Mouse (Mus musculus): ENCODE results near the gene Necap2. TPM values are rescaled to one million over a fixed set of nuclear protein-coding genes. Genes with fewer than 3 reads are reported as not detected.

Gene Necap2
- polyA plus RNA-seq, 1 experiment from 2014 or later = 180 TPM

DNA sequence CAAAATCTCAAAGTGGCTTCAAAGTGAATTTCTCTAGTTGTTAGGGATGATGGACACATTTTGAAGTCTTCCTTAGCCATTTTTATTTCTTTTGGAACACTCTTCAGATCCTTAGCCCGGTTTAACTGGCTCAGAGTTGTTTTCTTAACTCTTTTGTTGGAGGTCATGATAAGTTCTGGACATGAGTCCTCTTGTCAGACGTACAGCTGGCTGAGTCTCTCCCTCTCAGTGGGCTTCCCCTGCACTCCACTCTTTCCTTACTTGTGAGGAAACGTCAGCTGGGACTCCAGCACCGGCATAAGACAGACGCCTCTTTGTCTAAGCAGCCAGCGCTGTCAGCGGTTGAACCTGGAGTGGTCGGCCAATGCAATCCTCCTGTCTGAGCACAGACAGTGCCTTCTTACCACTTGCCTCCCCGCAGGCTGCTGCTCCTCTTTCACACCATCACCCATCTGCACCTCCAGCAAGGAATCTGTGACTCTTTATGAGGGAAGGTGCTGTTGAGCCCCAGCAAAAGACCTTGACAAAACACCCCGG, 30.1 kb upstream of the Necap2 start:
- H3K4me1 ChIP-seq (replicated peaks; ENCODE audit: control insufficient read depth, insufficient read depth, low read length) = no peaks in the 10 kb centered on the region
- H3K9ac ChIP-seq (ENCODE audit: low read depth, low read length) = no peak overlapping the region
- 53% methylated on average over 10 of the region's 10 CpGs for WGBS
- H3K36me3 ChIP-seq (ENCODE audit: control insufficient read depth, insufficient read depth, low read length) = peaks cover 24% of the 10 kb centered on the region
- peaks cover 3% of the 10 kb centered on the region; the same call in 1 of the 2 replicates for H3K9me3 ChIP-seq (ENCODE audit: control insufficient read depth, low read length)
- DNase-seq (ENCODE audit: low spot score) = no peak
- H3K27me3 ChIP-seq (replicated peaks; ENCODE audit: control insufficient read depth, insufficient read depth, low read length) = peaks cover 3% of the 10 kb centered on the region; the same call in 1 of the 2 replicates
- H3K4me3 ChIP-seq (ENCODE audit: low read depth, low read length) = no peak overlapping the region
- ATAC-seq (replicated peaks; ENCODE audit: low FRiP score) = no peak
- H3K4me2 ChIP-seq = no peak overlapping the region
- H3K27ac ChIP-seq (ENCODE audit: low read depth, low read length) = no peak overlapping the region

DNA sequence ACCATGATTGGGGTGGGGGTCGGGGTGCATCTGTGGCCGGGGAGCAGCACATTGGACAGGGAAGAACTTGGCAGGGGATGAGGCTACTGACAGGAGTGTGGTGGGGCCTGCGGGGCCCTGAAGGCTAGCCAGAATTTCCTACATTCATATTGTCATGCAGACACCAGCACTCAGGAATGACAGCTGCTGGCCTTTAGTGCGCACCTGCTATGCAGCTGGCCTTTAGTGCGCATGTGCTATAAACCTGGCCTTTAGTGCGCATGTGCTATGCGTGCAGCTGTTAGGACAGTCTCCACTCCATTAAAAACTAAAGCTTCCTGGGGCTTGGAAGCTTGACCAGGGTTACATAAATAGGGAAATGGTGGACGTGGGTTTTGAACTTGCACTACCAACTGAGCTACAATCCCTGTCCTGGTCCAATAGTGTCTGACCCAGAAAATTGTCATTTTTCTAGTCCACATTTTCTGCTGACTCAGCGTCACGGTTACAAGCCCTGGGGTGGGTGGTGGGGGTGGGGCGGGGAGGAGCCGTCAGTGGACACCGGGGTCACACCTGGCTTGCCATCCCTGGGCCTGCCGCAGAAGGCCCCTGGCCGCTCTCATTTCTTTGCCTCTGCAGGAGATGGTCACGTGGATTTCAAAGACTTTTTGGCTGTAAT, 28.5 kb upstream of the Necap2 start:
- Histone ChIP-seq H3K4me1 (replicated peaks; ENCODE audit: control insufficient read depth, insufficient read depth, low read length) (no peaks in the 10 kb centered on the region), H3K9ac (ENCODE audit: low read depth, low read length) (no peak overlapping the region), H3K4me2 (no peak overlapping the region), H3K36me3 (ENCODE audit: control insufficient read depth, insufficient read depth, low read length) (peaks cover 13% of the 10 kb centered on the region), H3K27ac (ENCODE audit: low read depth, low read length) (no peak overlapping the region), H3K9me3 (ENCODE audit: control insufficient read depth, low read length) (peaks cover 3% of the 10 kb centered on the region; the same call in 1 of the 2 replicates), H3K27me3 (replicated peaks; ENCODE audit: control insufficient read depth, insufficient read depth, low read length) (peaks cover 3% of the 10 kb centered on the region; the same call in 1 of the 2 replicates), H3K4me3 (ENCODE audit: low read depth, low read length) (no peak overlapping the region)
- 81% methylated on average over 16 of the region's 16 CpGs for WGBS
- no peak for ATAC-seq (replicated peaks; ENCODE audit: low FRiP score)
- DNase-seq (ENCODE audit: low spot score) = no peak

DNA sequence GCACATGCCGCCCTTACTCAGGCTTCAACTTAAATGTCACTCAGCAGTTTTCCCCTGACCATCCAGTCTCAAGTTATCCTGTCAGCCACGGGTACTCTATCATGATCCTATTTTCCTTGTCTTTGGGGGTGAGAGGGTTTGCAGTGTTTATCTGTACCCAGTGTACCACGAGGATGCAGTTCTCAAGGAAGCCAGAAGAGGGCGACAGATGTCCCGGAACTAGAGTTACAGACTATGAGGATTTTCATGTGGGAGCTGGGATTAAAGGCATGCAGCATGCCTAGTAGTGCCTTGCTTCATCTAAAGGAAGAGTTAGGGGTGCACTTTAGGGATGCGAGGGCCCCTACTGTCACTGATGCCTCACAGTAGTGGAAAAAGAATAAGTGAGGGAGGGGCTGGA, 23.7 kb upstream of the Necap2 start:
- Histone ChIP-seq H3K27ac (ENCODE audit: low read depth, low read length) (no peak overlapping the region), H3K9ac (ENCODE audit: low read depth, low read length) (no peak overlapping the region), H3K4me3 (ENCODE audit: low read depth, low read length) (no peak overlapping the region), H3K4me1 (replicated peaks; ENCODE audit: control insufficient read depth, insufficient read depth, low read length) (peaks cover 13% of the 10 kb centered on the region), H3K27me3 (replicated peaks; ENCODE audit: control insufficient read depth, insufficient read depth, low read length) (peaks cover 3% of the 10 kb centered on the region; the same call in 1 of the 2 replicates), H3K36me3 (ENCODE audit: control insufficient read depth, insufficient read depth, low read length) (no peaks in the 10 kb centered on the region), H3K9me3 (ENCODE audit: control insufficient read depth, low read length) (no peaks in the 10 kb centered on the region), H3K4me2 (no peak overlapping the region)
- WGBS = 51% methylated on average over 6 of the region's 6 CpGs
- DNase-seq (ENCODE audit: low spot score) (no peak), ATAC-seq (replicated peaks; ENCODE audit: low FRiP score) (no peak)

DNA sequence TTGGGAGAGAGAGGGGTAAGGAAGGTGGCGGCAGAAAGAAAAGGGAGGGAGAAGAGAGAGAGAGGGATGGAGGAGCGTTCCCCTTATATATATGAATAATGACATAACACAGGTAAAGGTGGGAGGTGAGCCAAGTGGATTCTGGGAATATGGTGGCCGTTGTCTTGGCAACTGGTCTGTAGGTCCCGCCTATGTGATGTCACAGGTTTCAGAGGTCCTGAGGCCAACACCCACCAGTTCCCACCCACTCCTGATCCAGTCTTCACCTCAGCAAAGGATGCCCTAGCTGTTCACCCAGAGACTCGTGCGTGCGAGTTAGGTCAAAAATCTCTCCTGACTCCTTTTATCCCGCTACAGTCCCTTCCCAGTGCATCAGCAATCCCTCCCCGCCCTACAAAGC, 23.1 kb upstream of the Necap2 start:
- H3K4me1 ChIP-seq (replicated peaks; ENCODE audit: control insufficient read depth, insufficient read depth, low read length) = peaks cover 15% of the 10 kb centered on the region
- 86% methylated on average over 9 of the region's 9 CpGs for WGBS
- peaks cover 3% of the 10 kb centered on the region; the same call in 1 of the 2 replicates for H3K27me3 ChIP-seq (replicated peaks; ENCODE audit: control insufficient read depth, insufficient read depth, low read length)
- no peak overlapping the region for H3K4me3 ChIP-seq (ENCODE audit: low read depth, low read length)
- H3K27ac ChIP-seq (ENCODE audit: low read depth, low read length) = no peak overlapping the region
- ATAC-seq (replicated peaks; ENCODE audit: low FRiP score) (no peak), DNase-seq (ENCODE audit: low spot score) (no peak)
- H3K4me2 ChIP-seq = no peak overlapping the region
- no peaks in the 10 kb centered on the region for H3K9me3 ChIP-seq (ENCODE audit: control insufficient read depth, low read length)
- H3K9ac ChIP-seq (ENCODE audit: low read depth, low read length) = no peak overlapping the region
- H3K36me3 ChIP-seq (ENCODE audit: control insufficient read depth, insufficient read depth, low read length) = no peaks in the 10 kb centered on the region

DNA sequence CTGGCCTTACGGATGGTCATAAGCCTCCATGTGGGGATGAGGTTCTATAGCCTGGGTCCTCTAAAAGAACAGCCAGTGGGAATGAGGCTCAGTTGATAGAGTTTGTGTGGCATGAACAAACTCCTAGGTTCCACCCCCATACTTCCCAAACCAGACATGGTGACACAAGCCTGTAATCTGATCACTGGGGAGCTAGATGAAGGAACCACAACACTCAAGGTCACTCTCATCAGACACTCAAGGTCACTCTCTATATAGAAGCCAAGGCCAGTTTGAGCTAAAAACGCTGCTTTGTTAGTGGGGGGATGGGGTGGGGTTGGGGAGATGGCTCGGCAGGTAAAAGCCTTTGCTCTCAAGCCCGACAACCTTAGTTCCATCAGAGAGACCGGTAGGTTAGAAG, 21.8 kb upstream of the Necap2 start:
- H3K27me3 ChIP-seq (replicated peaks; ENCODE audit: control insufficient read depth, insufficient read depth, low read length) = peaks cover 3% of the 10 kb centered on the region; the same call in 1 of the 2 replicates
- 63% methylated on average over 5 of the region's 5 CpGs for WGBS
- H3K4me3 ChIP-seq (ENCODE audit: low read depth, low read length) = no peak overlapping the region
- DNase-seq (ENCODE audit: low spot score) = no peak
- H3K4me1 ChIP-seq (replicated peaks; ENCODE audit: control insufficient read depth, insufficient read depth, low read length) = peaks cover 15% of the 10 kb centered on the region
- no peak for ATAC-seq (replicated peaks; ENCODE audit: low FRiP score)
- H3K36me3 ChIP-seq (ENCODE audit: control insufficient read depth, insufficient read depth, low read length) = no peaks in the 10 kb centered on the region
- H3K9me3 ChIP-seq (ENCODE audit: control insufficient read depth, low read length) = no peaks in the 10 kb centered on the region
- H3K9ac ChIP-seq (ENCODE audit: low read depth, low read length) = no peak overlapping the region
- H3K4me2 ChIP-seq = no peak overlapping the region
- no peak overlapping the region for H3K27ac ChIP-seq (ENCODE audit: low read depth, low read length)

DNA sequence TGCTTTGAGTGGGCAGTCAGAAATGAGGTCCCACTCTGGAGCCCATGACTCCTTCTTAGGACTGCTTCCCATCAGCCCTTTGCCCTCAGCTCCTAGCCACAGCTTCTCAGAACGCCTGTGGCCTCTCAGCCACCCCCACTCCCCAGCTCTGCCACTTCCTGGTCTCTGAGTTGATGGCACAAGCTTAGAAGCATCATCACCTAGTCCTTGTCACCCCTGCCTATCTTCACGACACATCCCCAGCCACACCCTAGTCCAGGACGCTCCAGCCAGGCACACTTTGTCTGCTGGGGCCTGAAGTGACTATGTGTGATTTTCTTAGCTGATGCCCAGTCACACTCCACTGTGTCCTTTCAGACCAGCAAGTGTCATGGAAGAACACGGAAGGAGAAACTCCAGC, 20.8 kb upstream of the Necap2 start:
- 42% methylated on average over 4 of the region's 4 CpGs for WGBS
- Histone ChIP-seq H3K27ac (ENCODE audit: low read depth, low read length) (peak overlapping the region; percentile 53; the same call in 1 of the 2 replicates), H3K9ac (ENCODE audit: low read depth, low read length) (no peak overlapping the region), H3K27me3 (replicated peaks; ENCODE audit: control insufficient read depth, insufficient read depth, low read length) (peaks cover 1% of the 10 kb centered on the region; the same call in 1 of the 2 replicates), H3K4me3 (ENCODE audit: low read depth, low read length) (no peak overlapping the region), H3K36me3 (ENCODE audit: control insufficient read depth, insufficient read depth, low read length) (no peaks in the 10 kb centered on the region), H3K4me1 (replicated peaks; ENCODE audit: control insufficient read depth, insufficient read depth, low read length) (peaks cover 15% of the 10 kb centered on the region), H3K4me2 (peak overlapping the region; percentile 35), H3K9me3 (ENCODE audit: control insufficient read depth, low read length) (no peaks in the 10 kb centered on the region)
- ATAC-seq (replicated peaks; ENCODE audit: low FRiP score) = peak; percentile 74
- DNase-seq (ENCODE audit: low spot score) = no peak

DNA sequence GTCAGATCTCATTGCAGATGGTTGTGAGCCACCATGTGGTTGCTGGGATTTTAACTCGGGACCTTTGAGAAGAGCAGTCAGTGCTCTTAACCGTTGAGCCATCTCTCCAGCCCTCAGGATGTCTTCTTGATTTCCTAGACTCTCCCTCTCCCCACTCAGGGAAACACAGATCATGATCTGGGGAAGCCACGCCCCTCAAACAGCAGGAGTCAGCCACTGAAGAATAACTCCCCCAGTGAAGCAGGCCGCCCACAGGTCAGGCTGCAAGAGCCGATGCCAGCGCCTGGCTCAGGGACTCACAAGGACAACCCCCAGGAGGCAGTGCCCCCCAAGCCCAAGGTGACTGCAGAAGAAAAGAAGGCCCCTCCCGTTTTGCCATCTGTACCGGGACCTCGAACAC, 18.6 kb upstream of the Necap2 start:
- Histone ChIP-seq H3K4me3 (ENCODE audit: low read depth, low read length) (no peak overlapping the region), H3K9ac (ENCODE audit: low read depth, low read length) (no peak overlapping the region), H3K27me3 (replicated peaks; ENCODE audit: control insufficient read depth, insufficient read depth, low read length) (no peaks in the 10 kb centered on the region), H3K4me2 (no peak overlapping the region), H3K4me1 (replicated peaks; ENCODE audit: control insufficient read depth, insufficient read depth, low read length) (peaks cover 15% of the 10 kb centered on the region), H3K9me3 (ENCODE audit: control insufficient read depth, low read length) (no peaks in the 10 kb centered on the region), H3K27ac (ENCODE audit: low read depth, low read length) (no peak overlapping the region), H3K36me3 (ENCODE audit: control insufficient read depth, insufficient read depth, low read length) (no peaks in the 10 kb centered on the region)
- ATAC-seq (replicated peaks; ENCODE audit: low FRiP score) = no peak
- 26% methylated on average over 9 of the region's 9 CpGs for WGBS
- DNase-seq (ENCODE audit: low spot score) = no peak

DNA sequence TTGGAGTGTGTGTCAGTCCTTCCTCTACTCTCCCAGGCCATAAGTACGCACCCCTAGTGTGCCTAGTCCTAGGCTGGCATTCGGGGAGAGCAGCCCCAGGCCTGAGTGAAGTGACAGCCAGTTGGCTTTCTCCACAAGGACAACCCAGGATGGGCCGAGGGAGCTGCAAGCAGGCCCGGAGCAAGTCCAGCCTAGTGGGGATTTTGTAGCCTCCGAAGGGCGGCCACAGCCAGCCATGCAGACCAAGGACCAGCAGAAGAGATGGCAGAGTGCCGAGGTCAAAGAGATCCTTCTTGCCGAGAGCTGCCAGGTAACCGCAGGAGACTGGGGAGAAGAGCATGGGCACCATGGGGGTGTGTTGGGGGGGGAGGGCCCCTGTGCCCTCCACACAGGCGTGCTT, 16.9 kb upstream of the Necap2 start:
- WGBS = 79% methylated on average over 10 of the region's 10 CpGs
- no peak overlapping the region for H3K9ac ChIP-seq (ENCODE audit: low read depth, low read length)
- no peak for ATAC-seq (replicated peaks; ENCODE audit: low FRiP score)
- peaks cover 15% of the 10 kb centered on the region for H3K4me1 ChIP-seq (replicated peaks; ENCODE audit: control insufficient read depth, insufficient read depth, low read length)
- H3K9me3 ChIP-seq (ENCODE audit: control insufficient read depth, low read length) = no peaks in the 10 kb centered on the region
- no peaks in the 10 kb centered on the region for H3K27me3 ChIP-seq (replicated peaks; ENCODE audit: control insufficient read depth, insufficient read depth, low read length)
- H3K4me3 ChIP-seq (ENCODE audit: low read depth, low read length) = no peak overlapping the region
- H3K36me3 ChIP-seq (ENCODE audit: control insufficient read depth, insufficient read depth, low read length) = no peaks in the 10 kb centered on the region
- DNase-seq (ENCODE audit: low spot score) = no peak
- H3K4me2 ChIP-seq = no peak overlapping the region
- no peak overlapping the region for H3K27ac ChIP-seq (ENCODE audit: low read depth, low read length)

DNA sequence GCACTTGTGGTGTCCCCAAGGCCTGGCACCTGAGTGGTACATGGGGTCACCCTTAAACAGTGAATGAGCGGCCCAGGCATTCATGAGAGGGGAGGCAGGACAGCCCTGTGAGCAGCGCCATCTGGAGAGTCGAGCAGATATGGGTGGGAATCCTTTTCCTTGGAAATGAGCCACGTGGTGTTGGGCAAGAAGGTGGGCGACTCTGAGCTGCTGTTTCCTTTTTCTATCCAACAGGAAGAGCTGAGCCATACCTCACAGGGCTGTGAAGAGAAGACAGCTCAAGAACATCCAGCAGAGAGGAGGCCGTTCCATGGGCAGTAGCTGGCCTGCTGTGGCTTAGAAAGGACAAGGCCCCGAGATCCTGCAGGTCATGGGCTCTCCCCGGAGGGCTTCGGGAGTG, 10.6 kb upstream of the Necap2 start:
- 74% methylated on average over 9 of the region's 9 CpGs for WGBS
- H3K9ac ChIP-seq (ENCODE audit: low read depth, low read length) = no peak overlapping the region
- ATAC-seq (replicated peaks; ENCODE audit: low FRiP score) (no peak), DNase-seq (ENCODE audit: low spot score) (no peak)
- no peaks in the 10 kb centered on the region; the same call in 1 of the 2 replicates for H3K4me1 ChIP-seq (replicated peaks; ENCODE audit: control insufficient read depth, insufficient read depth, low read length)
- no peak overlapping the region for H3K4me2 ChIP-seq
- no peaks in the 10 kb centered on the region for H3K9me3 ChIP-seq (ENCODE audit: control insufficient read depth, low read length)
- no peaks in the 10 kb centered on the region for H3K27me3 ChIP-seq (replicated peaks; ENCODE audit: control insufficient read depth, insufficient read depth, low read length)
- H3K4me3 ChIP-seq (ENCODE audit: low read depth, low read length) = no peak overlapping the region
- no peak overlapping the region for H3K27ac ChIP-seq (ENCODE audit: low read depth, low read length)
- no peaks in the 10 kb centered on the region for H3K36me3 ChIP-seq (ENCODE audit: control insufficient read depth, insufficient read depth, low read length)

All from liver, embryonic 11.5 days (tissue).